Mouse (Mus musculus): ENCODE measurements around the gene Lhx6. TPM values are rescaled to one million over a fixed set of nuclear protein-coding genes. Genes with fewer than 3 reads are reported as not detected.

The Lhx6 gene
- polyA plus RNA-seq, 1 experiment from 2014 or later, result 0.16 TPM

DNA sequence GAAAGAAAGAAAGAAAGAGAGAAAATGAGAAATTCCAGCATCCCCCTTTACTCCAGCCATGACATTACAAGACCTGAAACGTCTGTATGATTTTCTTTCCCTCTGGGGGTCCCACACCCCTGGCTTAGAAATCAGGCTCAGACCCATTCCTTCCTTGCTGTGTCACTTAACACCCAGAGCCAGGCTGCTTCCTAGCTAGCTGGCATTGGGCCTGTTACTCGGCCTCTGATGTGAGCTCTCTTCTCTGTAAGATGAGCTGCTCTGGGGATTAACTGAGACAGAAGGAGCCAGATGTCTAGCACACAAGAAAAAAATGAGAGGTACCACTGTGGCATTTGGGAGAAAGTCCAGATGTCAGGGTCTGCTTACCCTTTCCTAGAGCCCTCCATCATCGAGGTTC, 49.0 kb downstream of the Lhx6 start:
- H3K27ac ChIP-seq, result no peak overlapping the region
- no peaks in the 10 kb centered on the region for H3K9me3 ChIP-seq (replicated peaks)
- WGBS (ENCODE audit: insufficient replicate concordance), result 29% methylated on average over 3 of the region's 3 CpGs
- H3K36me3 ChIP-seq, result no peaks in the 10 kb centered on the region
- H3K9ac ChIP-seq, result no peak overlapping the region
- H3K4me3 ChIP-seq (replicated peaks), result no peak overlapping the region
- H3K27me3 ChIP-seq, result 0 out of 2 replicates have a peak, but pooled peaks cover 3% of the 10 kb centered on the region
- H3K4me2 ChIP-seq, result no peak overlapping the region
- ATAC-seq (ENCODE audit: low read depth) (no peak), DNase-seq (no peak)
- no peaks in the 10 kb centered on the region for H3K4me1 ChIP-seq (replicated peaks)

DNA sequence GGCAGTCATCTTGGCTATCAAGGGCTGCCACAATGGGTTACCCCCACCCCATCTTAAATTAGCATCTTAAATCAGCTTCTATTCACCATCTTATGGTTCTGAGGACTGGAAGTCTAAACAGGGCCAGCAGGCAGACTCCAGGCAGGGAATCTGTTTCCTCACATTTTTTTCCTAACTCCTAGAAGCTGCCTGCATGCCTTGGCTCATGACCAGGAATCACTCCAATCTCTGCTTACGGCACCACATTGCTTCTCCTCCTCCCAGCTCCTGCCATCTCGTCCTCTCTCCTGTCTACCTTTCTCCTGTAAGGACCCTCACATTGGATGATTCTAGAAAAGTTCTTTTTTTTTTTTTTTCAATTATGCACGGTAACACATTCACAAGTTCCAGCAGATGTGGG, 52.0 kb downstream of the Lhx6 start:
- Histone ChIP-seq H3K9me3 (replicated peaks) (no peaks in the 10 kb centered on the region), H3K4me1 (replicated peaks) (peaks cover 8% of the 10 kb centered on the region), H3K9ac (no peak overlapping the region), H3K36me3 (no peaks in the 10 kb centered on the region), H3K27ac (no peak overlapping the region), H3K4me3 (replicated peaks) (no peak overlapping the region), H3K27me3 (peaks cover 9% of the 10 kb centered on the region), H3K4me2 (no peak overlapping the region)
- ATAC-seq (ENCODE audit: low read depth) (no peak), DNase-seq (no peak)
- 57% methylated on average over 3 of the region's 3 CpGs for whole genome bisulfite sequencing (ENCODE audit: insufficient replicate concordance)

DNA sequence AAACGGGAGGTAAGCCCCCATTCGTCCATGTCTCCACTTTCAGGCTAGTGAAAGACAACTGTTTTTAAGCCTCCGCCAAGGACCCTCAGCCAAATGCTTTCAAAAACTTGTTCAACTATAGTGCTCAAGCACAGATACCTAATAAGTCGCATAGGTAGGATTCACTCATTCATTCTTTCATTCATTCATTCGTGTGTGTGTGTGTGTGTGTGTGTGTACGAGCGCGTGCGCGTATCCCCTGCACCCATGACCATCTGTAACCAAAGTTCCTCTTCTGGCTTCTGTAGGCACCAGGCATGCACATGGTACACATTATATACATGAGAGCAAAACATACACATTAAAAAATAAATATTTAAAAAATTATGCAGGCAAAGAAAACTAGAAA, 55.6 kb downstream of the Lhx6 start:
- 43% methylated on average over 10 of the region's 10 CpGs for WGBS (ENCODE audit: insufficient replicate concordance)
- ATAC-seq (ENCODE audit: low read depth), result peak; percentile 1; the same call in 1 of the 2 replicates
- H3K9ac ChIP-seq, result no peak overlapping the region

DNA sequence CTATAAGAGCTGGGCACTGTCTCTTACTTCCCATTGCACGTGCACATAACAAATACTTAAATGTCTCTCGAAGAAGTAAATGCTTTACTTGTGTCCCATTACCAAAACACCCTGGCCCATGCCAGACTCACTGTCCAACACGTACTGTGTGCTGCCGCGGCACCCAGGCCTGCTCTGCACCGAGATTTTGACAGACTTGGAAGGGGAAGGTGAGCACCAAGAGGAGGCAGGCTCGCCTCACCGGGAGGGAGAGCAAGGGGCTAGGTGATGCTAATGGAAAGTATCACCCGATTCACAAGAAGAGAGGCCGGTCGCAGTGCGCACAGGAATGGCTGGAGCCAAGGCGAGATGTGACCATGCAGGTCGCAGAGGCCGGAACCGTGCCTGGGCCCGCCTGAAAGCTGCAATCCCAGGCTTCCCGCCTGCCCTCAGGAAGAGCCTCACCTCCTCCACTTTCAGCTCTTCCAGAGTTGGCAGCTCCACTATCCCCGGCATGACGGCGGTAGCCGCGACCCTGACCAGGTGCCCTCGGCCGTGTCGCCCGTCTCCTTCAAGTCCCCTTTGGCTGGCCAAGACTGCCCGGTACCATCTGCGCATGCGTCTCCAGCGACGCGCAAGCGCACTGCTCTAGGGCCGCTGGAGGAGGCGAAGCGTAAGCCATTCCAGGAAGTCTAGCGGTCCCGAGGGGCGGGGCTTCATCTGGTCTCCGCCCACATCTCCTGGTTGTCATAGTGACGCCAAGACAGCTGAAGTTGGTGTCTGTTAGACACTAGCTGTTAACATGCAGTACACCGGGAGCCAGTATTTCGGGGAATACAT, 56.3 kb downstream of the Lhx6 start, which contains the start of the genes Ndufa8 and Morn5:
TSS of gene Ndufa8 (minus strand) at position 659 of the 819 bp plus-strand sequence.
TSS of gene Morn5 (plus strand) at position 711 of the 819 bp plus-strand sequence.
- H3K36me3 ChIP-seq, result peaks cover 11% of the 10 kb centered on the region
- H3K4me3 ChIP-seq (replicated peaks), result peak within 1 kb of the TSS; percentile 81
- H3K4me2 ChIP-seq, result peak within 1 kb of the TSS; percentile 82
- peaks cover 26% of the 10 kb centered on the region for H3K4me1 ChIP-seq (replicated peaks)
- H3K27me3 ChIP-seq, result peaks cover 7% of the 10 kb centered on the region
- WGBS (ENCODE audit: insufficient replicate concordance), result under 1% methylated on average over 44 of the region's 44 CpGs
- ATAC-seq (ENCODE audit: low read depth) (peak; percentile 95), DNase-seq (peak; percentile 98)
- H3K9me3 ChIP-seq (replicated peaks), result no peaks in the 10 kb centered on the region
- H3K27ac ChIP-seq, result 0 out of 2 replicates have a peak within 1 kb of the TSS, but pooled peaks have one; percentile 40
- H3K9ac ChIP-seq, result peak within 1 kb of the TSS; percentile 83

More for the DNA sequence above, 55.6 kb downstream of the Lhx6 start:
- peaks cover 5% of the 10 kb centered on the region; the same call in 1 of the 2 replicates for H3K36me3 ChIP-seq
- peak overlapping the region; percentile 82 for H3K4me2 ChIP-seq
- H3K9me3 ChIP-seq (replicated peaks), result no peaks in the 10 kb centered on the region
- DNase-seq, result no peak
- H3K4me1 ChIP-seq (replicated peaks), result peaks cover 26% of the 10 kb centered on the region
- no peak overlapping the region for H3K27ac ChIP-seq
- H3K27me3 ChIP-seq, result peaks cover 7% of the 10 kb centered on the region
- H3K4me3 ChIP-seq (replicated peaks), result peak overlapping the region; percentile 81

DNA sequence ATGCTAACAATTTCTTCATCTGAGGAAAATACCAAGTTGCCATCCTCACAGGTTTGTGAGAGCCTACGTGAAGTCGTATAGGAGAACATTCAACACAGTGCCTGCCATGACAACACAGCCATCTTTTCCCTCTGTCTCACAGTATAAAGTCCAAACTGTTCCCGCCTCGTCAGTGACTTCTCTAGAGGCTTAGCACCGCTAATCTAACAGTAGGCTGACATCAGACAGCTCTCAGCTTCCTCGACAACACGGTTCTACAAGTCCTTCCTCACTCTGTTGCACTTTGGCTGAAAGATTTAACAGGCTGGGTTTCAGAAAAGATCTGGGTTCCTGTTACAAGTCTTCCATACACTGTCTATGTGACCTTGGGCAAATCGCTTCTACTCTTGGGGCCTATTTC, 57.0 kb downstream of the Lhx6 start:
- Histone ChIP-seq H3K27me3 (peaks cover 7% of the 10 kb centered on the region), H3K36me3 (peaks cover 19% of the 10 kb centered on the region), H3K4me1 (replicated peaks) (peaks cover 26% of the 10 kb centered on the region), H3K27ac (0 out of 2 replicates have a peak overlapping the region, but pooled peaks have one; percentile 40), H3K4me2 (peak overlapping the region; percentile 82), H3K9ac (peak overlapping the region; percentile 83), H3K9me3 (replicated peaks) (no peaks in the 10 kb centered on the region), H3K4me3 (replicated peaks) (peak overlapping the region; percentile 81)
- ATAC-seq (ENCODE audit: low read depth) (no peak), DNase-seq (peak; percentile 1)
- WGBS (ENCODE audit: insufficient replicate concordance), result 33% methylated on average over 8 of the region's 8 CpGs

DNA sequence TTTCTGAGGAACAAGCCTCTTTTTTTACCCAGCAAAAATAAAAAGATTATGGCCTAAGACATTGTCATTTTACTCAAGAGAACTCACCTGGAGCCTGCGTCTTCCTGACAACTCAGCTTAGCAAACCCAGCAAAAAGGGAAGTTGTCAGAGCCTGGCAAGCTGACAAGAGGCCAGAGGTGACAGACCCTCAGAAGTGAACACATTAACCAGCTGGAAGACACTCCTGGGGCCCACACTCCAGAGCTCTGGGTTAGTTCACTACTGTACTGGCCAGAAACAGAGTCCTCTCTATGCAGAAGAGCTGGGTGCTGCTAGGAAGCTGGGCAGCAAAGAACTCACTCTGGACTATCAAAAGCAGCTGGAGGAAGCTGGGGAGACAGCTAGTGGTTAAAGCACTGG, 64.3 kb downstream of the Lhx6 start:
- H3K27me3 ChIP-seq, result no peaks in the 10 kb centered on the region
- H3K4me3 ChIP-seq (replicated peaks), result no peak overlapping the region
- no peak for DNase-seq
- no peak overlapping the region for H3K4me2 ChIP-seq
- peaks cover 66% of the 10 kb centered on the region for H3K36me3 ChIP-seq
- H3K4me1 ChIP-seq (replicated peaks), result peaks cover 18% of the 10 kb centered on the region
- no peak overlapping the region for H3K9ac ChIP-seq
- ATAC-seq (ENCODE audit: low read depth), result no peak; the same call in 1 of the 2 replicates
- no peaks in the 10 kb centered on the region for H3K9me3 ChIP-seq (replicated peaks)
- 35% methylated on average over 1 of the region's 1 CpGs for WGBS (ENCODE audit: insufficient replicate concordance)
- H3K27ac ChIP-seq, result no peak overlapping the region

DNA sequence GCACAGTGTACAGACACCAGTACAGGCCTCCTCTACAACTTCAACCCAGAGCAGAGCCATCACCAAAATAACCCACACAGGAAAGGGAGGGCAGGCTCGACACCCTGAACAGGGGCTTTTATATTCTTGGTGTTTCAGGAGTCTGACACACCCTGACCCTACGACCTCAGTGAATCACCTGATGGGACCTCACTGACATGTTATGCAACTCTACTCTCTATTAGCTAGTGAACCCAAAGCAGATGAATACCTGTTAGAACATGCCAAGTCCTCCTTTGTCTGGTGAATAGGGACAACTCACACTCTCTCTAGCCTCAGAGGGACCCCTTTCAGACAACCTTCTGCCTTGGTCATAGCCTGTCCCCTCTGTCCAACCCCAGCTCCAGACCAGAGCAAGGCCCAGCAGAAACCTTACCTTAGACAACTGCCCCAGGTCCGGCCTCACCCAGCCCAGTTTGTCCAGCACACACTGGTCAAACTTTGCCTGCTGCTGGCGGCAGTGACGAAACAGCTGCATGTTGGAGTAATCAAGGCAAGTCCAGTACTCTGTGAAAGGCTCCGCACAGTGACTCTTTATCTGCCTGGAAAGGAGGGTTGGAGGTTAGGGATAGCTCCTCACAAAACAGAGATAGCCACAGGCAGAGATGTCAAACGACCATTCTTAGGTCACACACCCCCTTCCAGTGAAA, 65.8 kb downstream of the Lhx6 start:
- Histone ChIP-seq H3K27ac (no peak overlapping the region), H3K4me2 (no peak overlapping the region), H3K9me3 (replicated peaks) (no peaks in the 10 kb centered on the region), H3K4me1 (replicated peaks) (peaks cover 19% of the 10 kb centered on the region), H3K9ac (no peak overlapping the region), H3K36me3 (peaks cover 66% of the 10 kb centered on the region), H3K4me3 (replicated peaks) (no peak overlapping the region), H3K27me3 (no peaks in the 10 kb centered on the region)
- DNase-seq (no peak), ATAC-seq (ENCODE audit: low read depth) (peak; percentile 28)
- WGBS (ENCODE audit: insufficient replicate concordance), result 64% methylated on average over 7 of the region's 7 CpGs

DNA sequence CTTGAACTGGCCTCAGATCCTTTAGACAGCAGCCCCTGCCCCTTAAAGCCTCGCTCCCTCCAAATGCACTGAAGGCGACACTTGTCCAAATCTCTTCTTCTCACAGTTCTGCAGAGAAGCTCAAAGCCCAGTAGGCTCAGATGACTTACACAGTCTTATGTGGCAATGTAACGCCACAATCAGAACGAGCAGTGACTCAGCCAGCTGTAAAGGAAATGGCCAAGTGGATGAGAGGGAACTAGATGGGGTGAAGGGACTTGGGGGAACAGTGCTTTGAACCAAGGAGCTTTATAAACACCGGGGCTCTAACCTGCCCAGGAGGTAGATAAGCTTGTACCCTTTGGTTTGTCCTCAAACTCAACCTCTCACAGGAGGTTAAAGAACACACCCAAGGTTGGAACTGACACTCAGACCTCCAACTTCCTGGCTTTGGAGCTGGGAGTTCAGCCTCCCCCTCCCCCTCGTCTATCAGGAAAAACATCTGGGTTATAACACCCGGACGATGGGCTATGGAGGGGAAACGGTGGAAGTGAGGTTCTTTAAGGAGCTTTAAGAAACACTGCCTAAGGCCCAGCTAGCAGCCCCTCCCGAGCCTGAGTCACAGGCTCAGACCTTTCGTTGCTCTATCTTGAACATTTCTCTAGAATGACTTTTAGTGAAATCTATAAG, 69.7 kb downstream of the Lhx6 start:
- Histone ChIP-seq H3K36me3 (peaks cover 45% of the 10 kb centered on the region), H3K9ac (no peak overlapping the region), H3K4me2 (no peak overlapping the region), H3K4me1 (replicated peaks) (peaks cover 8% of the 10 kb centered on the region), H3K27me3 (no peaks in the 10 kb centered on the region), H3K27ac (no peak overlapping the region), H3K9me3 (replicated peaks) (no peaks in the 10 kb centered on the region), H3K4me3 (replicated peaks) (no peak overlapping the region)
- no peak for DNase-seq
- WGBS (ENCODE audit: insufficient replicate concordance), result 26% methylated on average over 11 of the region's 11 CpGs
- no peak for ATAC-seq (ENCODE audit: low read depth)

DNA sequence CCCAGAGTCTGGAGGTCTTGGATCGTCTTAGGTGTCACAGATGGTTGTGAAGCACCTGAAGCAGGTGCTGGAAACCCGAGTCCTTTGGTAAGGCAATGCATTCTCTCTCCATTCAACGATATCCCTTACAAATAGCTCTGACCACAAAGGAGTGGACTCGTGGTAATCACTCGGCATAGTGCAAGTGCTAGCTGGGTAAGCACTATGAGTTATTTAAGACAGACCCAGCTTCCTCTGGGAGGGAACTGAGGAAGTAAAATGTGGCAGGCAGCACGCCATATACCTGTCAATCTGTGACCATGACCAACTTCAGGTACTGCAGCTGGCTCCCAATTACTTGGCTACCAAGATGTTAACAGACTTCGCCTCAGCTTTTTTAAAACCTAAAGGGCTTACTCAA, 70.3 kb downstream of the Lhx6 start:
- H3K27ac ChIP-seq, result no peak overlapping the region
- H3K9me3 ChIP-seq (replicated peaks), result no peaks in the 10 kb centered on the region
- no peak for DNase-seq
- no peak overlapping the region for H3K9ac ChIP-seq
- H3K4me1 ChIP-seq (replicated peaks), result peaks cover 7% of the 10 kb centered on the region
- no peak overlapping the region for H3K4me3 ChIP-seq (replicated peaks)
- peaks cover 41% of the 10 kb centered on the region for H3K36me3 ChIP-seq
- H3K4me2 ChIP-seq, result no peak overlapping the region
- WGBS (ENCODE audit: insufficient replicate concordance), result 47% methylated on average over 7 of the region's 7 CpGs
- no peak for ATAC-seq (ENCODE audit: low read depth)
- H3K27me3 ChIP-seq, result no peaks in the 10 kb centered on the region

DNA sequence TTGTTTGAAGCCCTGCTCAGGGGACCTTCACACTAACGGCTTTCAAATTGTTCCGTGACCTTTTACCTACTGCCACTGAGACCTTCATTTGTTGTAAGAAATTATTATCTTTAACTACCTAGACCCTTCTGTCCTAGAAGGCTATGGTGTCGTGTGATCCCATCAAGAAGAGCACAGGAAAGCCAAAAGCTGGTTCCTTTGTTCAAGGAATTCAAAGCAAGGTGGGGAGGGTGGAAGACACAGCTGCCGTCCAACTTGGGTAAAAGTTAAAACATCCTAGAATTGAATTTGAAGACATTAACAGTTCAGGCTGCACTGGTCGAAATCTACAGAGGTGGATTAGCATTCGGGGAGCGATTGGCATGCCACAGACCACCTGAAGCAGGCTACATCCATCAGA, 71.2 kb downstream of the Lhx6 start:
- H3K4me2 ChIP-seq, result no peak overlapping the region
- no peaks in the 10 kb centered on the region for H3K9me3 ChIP-seq (replicated peaks)
- ATAC-seq (ENCODE audit: low read depth), result no peak
- no peak for DNase-seq
- H3K4me1 ChIP-seq (replicated peaks), result peaks cover 4% of the 10 kb centered on the region; the same call in 1 of the 2 replicates
- H3K36me3 ChIP-seq, result peaks cover 33% of the 10 kb centered on the region
- H3K27me3 ChIP-seq, result no peaks in the 10 kb centered on the region
- no peak overlapping the region for H3K9ac ChIP-seq
- no peak overlapping the region for H3K27ac ChIP-seq
- H3K4me3 ChIP-seq (replicated peaks), result no peak overlapping the region
- 67% methylated on average over 7 of the region's 7 CpGs for WGBS (ENCODE audit: insufficient replicate concordance)

DNA sequence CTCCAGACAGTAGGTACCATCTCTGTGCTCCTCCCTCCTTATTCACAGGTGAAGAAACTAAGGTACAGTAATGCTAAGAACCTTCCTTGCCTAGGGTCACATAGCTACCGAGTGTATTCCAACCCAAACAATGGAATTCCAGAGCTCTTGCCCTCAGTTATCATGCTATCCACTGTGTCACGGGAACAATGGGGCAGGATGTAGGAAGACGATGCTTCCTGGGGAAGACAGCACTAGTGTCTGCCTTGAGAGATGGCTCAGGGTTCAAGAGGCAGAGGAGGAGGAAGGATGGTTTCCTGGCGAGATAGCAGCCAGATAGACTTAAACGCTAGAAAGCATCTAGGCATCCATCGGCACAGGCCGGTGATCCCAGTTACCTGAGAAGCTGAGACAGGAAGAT, 72.3 kb downstream of the Lhx6 start:
- DNase-seq, result no peak
- WGBS (ENCODE audit: insufficient replicate concordance), result 41% methylated on average over 7 of the region's 7 CpGs
- H3K27me3 ChIP-seq, result no peaks in the 10 kb centered on the region
- peaks cover 4% of the 10 kb centered on the region; the same call in 1 of the 2 replicates for H3K4me1 ChIP-seq (replicated peaks)
- no peak overlapping the region for H3K4me3 ChIP-seq (replicated peaks)
- H3K9ac ChIP-seq, result no peak overlapping the region
- H3K9me3 ChIP-seq (replicated peaks), result no peaks in the 10 kb centered on the region
- H3K27ac ChIP-seq, result no peak overlapping the region
- H3K36me3 ChIP-seq, result peaks cover 22% of the 10 kb centered on the region
- no peak for ATAC-seq (ENCODE audit: low read depth)
- no peak overlapping the region for H3K4me2 ChIP-seq
